Mouse (Mus musculus) forebrain, embryonic 11.5 days (tissue): Measurements from ENCODE around the gene Gm30191. TPM values are rescaled to one million over a fixed set of nuclear protein-coding genes. Genes with fewer than 3 reads are reported as not detected.

Experiments used
- ATAC-seq: fragments of 200-750 bp; cut with Nextera tagmentation; replicated peaks from 2 replicates; pipeline ENCODE4 v1.8.0; 2017; ENCODE audit warnings: moderate TSS enrichment; ENCODE audit not compliant: low FRiP score
- DNase-seq: peaks from one replicate; pipeline ENCODE4 v3.0.0-alpha.2; 2017; ENCODE audit warnings: low spot score
- H3K27ac ChIP-seq: fragments of 300-500 bp; sonication (generic); 2 replicates; pipeline ENCODE4 v1.5.1; 2014; ENCODE audit warnings: low read depth, low read length
- H3K27me3 ChIP-seq: fragments of 300-500 bp; sonication (generic); 2 replicates; pipeline ENCODE4 v1.6.1; 2014; ENCODE audit warnings: mild to moderate bottlenecking, low read length, mixed read lengths; ENCODE audit not compliant: control insufficient read depth, insufficient read depth
- H3K36me3 ChIP-seq: fragments of 300-500 bp; sonication (generic); 2 replicates; pipeline ENCODE4 v1.6.1; 2014; ENCODE audit warnings: mild to moderate bottlenecking, low read length, moderate library complexity, mixed read lengths; ENCODE audit not compliant: control insufficient read depth, insufficient read depth
- H3K4me1 ChIP-seq: fragments of 300-500 bp; sonication (generic); replicated peaks from 2 replicates; pipeline ENCODE4 v1.6.1; 2014; ENCODE audit warnings: low read length, mixed read lengths; ENCODE audit not compliant: control insufficient read depth, insufficient read depth
- H3K4me2 ChIP-seq: fragments of 300-500 bp; sonication (generic); 2 replicates; pipeline ENCODE4 v1.6.1; 2014; ENCODE audit warnings: low read depth, mild to moderate bottlenecking, low read length, moderate library complexity, mixed read lengths; ENCODE audit not compliant: severe bottlenecking
- H3K4me3 ChIP-seq: fragments of 300-500 bp; sonication (generic); 2 replicates; pipeline ENCODE4 v1.5.1; 2014; ENCODE audit warnings: low read depth, low read length
- H3K9ac ChIP-seq: fragments of 300-500 bp; sonication (generic); 2 replicates; pipeline ENCODE4 v1.6.1; 2014; ENCODE audit warnings: low read length
- H3K9me3 ChIP-seq: fragments of 300-500 bp; sonication (generic); 2 replicates; pipeline ENCODE4 v1.6.1; 2016; ENCODE audit warnings: low read length, mixed read lengths; ENCODE audit not compliant: control insufficient read depth
- WGBS: fragments of 180-500 bp; shearing (Covaris S2); extraction: QIAGEN DNeasy Blood & Tissue Kit; methylation state at CpG from one replicate; pipeline ENCODE4 v1.1.7; 2014; 5-methylcytosine and 5-hydroxymethylcytosine counted together
- polyA plus RNA-seq: library from polyadenylated mRNA; unstranded; fragments of >200 nt; fragmentation: Nextera tagmentation; extraction: Ambion mirVana; gene quantifications from 2 replicates; pipeline ENCODE4 v1.2.1, GENCODE M21; 2014

Gm30191 gene
- polyA plus RNA-seq, 1 experiment from 2014 or later, result 0.63 TPM

DNA sequence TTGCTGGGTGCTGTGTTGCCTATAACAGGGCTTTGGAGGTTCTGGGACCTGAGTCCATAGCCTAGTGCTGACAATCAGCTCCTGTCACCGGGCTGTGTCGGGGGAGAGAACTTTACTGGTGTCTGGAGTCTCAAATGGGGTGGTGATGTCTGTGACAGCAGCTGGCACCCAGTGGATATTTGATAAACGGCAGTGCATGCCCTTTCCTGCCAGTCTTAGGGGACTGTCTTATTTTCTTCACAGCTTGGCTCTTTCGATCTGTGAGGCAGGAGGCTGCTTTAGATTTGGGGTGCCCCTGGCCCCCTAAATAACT, 52.7 kb downstream of the Gm30191 start:
- DNase-seq (no peak), ATAC-seq (no peak)
- no peak overlapping the region for H3K4me3 ChIP-seq
- 72% methylated on average over 4 of the region's 4 CpGs for WGBS
- no peaks in the 10 kb centered on the region for H3K4me1 ChIP-seq
- H3K27me3 ChIP-seq, result no peaks in the 10 kb centered on the region
- H3K27ac ChIP-seq, result no peak overlapping the region
- H3K9me3 ChIP-seq, result no peaks in the 10 kb centered on the region
- H3K4me2 ChIP-seq, result no peak overlapping the region
- no peak overlapping the region for H3K9ac ChIP-seq
- H3K36me3 ChIP-seq, result no peaks in the 10 kb centered on the region

Other genes starting within 250 kb of the Gm30191 start
- 41.9 and 46.5 TPM in 2 replicates for gene Dhdds, start 246.0 kb upstream of the Gm30191 start, polyA plus RNA-seq
- gene Lin28a, start 228.1 kb upstream of the Gm30191 start, polyA plus RNA-seq, result 1.6 and 2.3 TPM in 2 replicates
- not detected in 2 replicates for gene Zfp683, start 193.1 kb upstream of the Gm30191 start, polyA plus RNA-seq
- 1.9 and 2.5 TPM in 2 replicates for gene Crybg2, start 186.1 kb upstream of the Gm30191 start, polyA plus RNA-seq
- gene Cd52, start 151.9 kb upstream of the Gm30191 start, polyA plus RNA-seq, result 2.5 and 2.6 TPM in 2 replicates
- gene Ubxn11, start 144.4 kb upstream of the Gm30191 start, polyA plus RNA-seq, result 6.6 and 7.0 TPM in 2 replicates
- 264 and 278 TPM in 2 replicates for gene Sh3bgrl3, start 118.1 kb upstream of the Gm30191 start, polyA plus RNA-seq
- 30.1 and 33.8 TPM in 2 replicates for gene Cep85, start 59.8 kb upstream of the Gm30191 start, polyA plus RNA-seq
- not detected in 2 replicates for gene Gm7534, start 43.9 kb upstream of the Gm30191 start, polyA plus RNA-seq
- not detected in 2 replicates for gene Catsper4, start 19.6 kb upstream of the Gm30191 start, polyA plus RNA-seq
- gene Cnksr1, start 8.5 kb upstream of the Gm30191 start, polyA plus RNA-seq, result 0.24 and 0.45 TPM in 2 replicates
- 0.64 and 0.77 TPM in 2 replicates for gene E130218I03Rik, start 3.3 kb upstream of the Gm30191 start, polyA plus RNA-seq
- gene Zfp593, start 1.3 kb upstream of the Gm30191 start, polyA plus RNA-seq, result 17.8 and 18.0 TPM in 2 replicates
- gene Grrp1, start 7.2 kb downstream of the Gm30191 start, polyA plus RNA-seq, result 4.8 and 5.2 TPM in 2 replicates
- gene Pdik1l, start 41.0 kb downstream of the Gm30191 start, polyA plus RNA-seq, result 26.7 and 31.2 TPM in 2 replicates
- gene Trim63, start 68.2 kb downstream of the Gm30191 start, polyA plus RNA-seq, result 0.13 TPM in 1 of 2 replicates, not detected in the other
- not detected in 2 replicates for gene Slc30a2, start 96.2 kb downstream of the Gm30191 start, polyA plus RNA-seq
- gene Extl1, start 136.9 kb downstream of the Gm30191 start, polyA plus RNA-seq, result 0.15 and 0.71 TPM in 2 replicates
- gene Pafah2, start 149.4 kb downstream of the Gm30191 start, polyA plus RNA-seq, result 7.2 and 8.8 TPM in 2 replicates
- 3,131 and 3,150 TPM in 2 replicates for gene Stmn1, start 221.4 kb downstream of the Gm30191 start, polyA plus RNA-seq
- gene Paqr7, start 249.8 kb downstream of the Gm30191 start, polyA plus RNA-seq, result 1.3 and 1.5 TPM in 2 replicates